Mouse (Mus musculus) layer of hippocampus, adult 9-11 months (tissue): ENCODE measurements around the gene Car3.
A peak's percentile ranks its signal among the peaks of the same experiment; 100 is the strongest.

Experiments used
- DNase-seq: peaks from one replicate; pipeline ENCODE4 v3.0.0; 2022

Car3 gene

DNA sequence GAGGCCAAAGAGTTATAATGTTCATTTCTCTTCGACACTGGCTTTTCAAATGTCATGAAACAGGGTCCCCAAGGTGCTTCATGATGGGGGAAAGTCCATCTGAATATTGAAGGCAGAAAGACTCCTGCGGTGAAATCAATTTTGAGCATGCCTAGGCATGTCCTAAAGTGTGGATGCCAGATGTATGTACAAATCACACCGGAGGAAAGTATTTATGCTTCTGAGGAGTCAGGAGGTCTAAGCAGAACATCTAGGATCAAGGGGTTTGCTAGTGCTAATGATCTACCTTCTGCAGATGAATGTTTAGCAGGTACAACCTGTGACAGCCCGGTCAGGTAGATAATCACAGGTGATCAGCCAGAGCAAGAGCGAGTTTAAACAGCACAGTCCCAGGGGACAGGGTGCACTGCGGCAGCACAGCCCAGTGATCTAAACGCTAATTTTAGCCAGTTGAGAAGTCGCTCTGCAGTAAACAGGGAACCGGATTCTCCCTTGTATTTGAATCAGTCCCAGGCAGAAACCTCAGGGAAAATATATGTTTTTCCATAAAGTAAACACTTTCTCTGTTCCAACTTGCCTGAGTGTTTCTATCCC, 13.1 kb downstream of the Car3 start:
- no peak for DNase-seq

DNA sequence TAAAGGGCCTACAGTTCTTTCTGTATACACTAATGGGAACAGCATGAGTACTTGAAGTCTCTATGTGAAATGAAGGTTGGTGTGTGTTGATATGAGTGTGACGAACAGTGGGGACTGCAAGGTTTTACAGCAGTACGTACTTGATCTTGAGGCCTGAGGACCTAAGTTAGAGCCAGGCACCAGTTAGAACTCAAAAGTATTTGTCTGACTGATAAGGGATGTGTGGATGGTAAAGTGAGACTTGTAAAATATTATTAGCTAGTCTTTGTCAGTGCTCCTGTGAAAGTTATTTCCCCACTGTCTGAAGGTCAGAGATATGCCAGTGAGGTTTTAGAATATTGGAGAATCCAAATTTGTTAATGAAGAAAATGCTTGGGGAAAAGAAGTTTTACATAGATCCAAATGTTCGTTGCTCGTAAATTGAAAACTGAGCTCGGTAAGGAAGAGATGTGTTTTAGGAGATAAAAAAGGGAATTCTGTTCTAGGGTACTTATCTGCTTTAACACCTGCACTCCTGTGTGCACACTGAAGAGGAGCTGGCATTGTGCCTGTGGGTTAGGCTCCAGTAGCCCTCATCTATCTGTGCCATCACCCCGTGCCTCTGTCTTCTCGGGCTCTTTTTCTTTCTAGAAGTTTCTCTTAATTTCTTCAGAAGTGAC, 14.1 kb downstream of the Car3 start:
- DNase-seq, result no peak

DNA sequence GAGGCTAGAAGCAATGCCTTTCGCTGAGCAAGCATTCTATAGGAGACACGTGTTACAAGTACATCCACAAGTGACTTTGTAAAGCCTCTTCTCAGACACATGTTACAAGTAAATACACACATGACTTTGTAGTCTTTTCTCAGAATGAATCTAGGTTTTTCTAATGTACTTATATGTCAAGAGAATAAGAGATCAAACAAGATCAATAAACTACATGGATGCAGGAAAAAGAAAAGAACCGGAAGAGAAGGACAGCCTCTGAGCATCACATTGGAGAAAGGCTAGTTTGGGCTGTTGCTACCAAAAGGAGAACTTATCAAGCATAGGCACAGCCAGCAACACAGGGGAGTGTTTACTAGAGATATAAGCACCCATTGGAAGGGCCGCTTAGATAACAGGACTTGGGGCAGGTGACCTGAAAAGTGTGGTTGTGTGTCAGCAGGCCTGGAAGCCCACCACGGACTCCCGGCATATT, 15.5 kb downstream of the Car3 start:
- DNase-seq, result no peak

DNA sequence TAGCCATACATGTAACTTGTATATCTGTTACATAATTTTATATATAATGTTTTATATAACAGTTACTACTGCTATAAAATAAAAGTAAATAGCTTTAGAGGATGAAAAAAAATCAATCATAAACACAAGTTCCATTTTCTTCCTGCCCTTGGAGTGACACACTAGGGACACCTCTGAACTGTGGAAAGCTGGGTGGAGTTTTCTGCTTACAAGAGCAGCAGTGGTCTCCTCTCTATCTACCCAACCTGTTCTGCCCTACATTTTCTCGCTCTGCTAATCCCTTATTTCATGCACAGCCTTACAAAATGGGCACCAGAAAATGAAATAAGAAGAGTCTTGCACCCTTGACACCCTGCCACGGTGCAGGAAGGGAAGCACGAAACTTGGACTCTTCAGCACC, 16.0 kb downstream of the Car3 start:
- DNase-seq, result no peak

DNA sequence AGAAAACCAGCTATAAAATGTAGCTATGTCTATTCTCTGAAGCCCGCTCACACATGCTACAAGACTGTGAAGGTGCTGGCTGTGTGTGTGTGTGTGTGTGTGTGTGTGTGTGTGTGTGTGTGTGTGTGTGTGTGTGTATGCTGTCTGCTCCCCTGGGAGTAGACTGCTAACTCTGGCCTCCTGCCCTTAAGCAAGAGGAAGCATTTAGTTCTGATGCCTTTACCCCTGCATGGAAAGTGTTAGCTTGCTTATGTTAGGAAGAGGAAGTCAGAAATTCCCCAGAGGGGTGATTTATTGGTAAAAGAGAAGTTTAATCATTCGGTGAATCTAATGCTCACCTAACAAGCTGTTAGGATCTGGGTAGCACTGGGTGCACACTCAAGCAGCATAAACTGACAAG, 17.0 kb downstream of the Car3 start:
- no peak for DNase-seq

DNA sequence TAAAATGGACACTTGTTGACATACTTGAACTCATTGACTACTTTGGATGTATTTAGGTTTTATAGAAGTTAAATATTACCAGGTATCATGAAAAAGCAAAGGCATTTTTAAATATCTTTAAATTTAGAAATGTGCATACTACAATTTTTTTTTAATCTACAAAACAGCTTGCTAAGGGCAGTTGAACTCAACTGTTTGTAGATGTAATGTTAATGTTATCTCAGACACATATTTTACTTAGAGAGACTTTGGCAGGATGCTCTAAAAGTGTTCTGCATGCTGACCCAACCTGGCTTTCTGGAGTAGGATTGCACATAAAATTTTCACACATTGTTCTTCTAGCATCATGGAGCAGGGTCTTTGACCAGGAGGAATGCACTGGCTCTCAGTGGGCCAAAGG, 18.7 kb downstream of the Car3 start:
- DNase-seq, result no peak

DNA sequence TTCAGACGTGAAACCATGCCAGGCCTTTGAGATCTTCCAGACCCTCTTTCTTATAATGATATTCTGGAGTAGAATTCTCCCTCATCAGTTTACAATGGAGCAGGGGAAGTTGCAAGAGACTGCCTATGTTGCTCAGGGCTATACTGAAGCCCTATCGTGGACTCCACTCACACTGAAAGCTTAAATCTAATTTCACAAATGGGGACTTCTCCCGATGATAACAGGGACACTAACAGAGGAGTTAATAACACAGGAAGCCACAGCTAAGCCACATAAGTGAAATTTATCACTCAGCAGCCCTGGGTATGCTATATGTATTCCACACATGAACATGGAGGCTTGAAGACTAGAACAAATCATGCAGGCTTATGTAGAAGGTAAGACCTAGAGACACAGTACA, 19.4 kb downstream of the Car3 start:
- no peak for DNase-seq

DNA sequence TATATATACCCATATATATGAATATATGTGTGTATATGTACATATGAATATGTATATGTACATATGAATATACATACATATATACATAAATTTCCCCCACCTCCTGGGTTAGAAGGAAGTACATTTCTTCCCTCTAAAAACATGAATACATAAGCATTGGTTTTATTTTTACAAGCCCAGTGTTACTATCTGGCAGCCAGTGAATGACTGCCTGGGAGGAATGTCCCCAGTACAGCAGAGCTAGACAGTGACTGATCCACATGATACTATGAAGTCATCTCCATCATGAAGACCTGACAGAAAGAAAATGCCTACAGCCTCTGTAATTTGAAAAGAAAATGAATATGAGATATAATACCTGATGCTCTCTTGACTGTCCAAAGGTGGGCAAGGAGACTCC, 21.5 kb downstream of the Car3 start:
- peak; percentile 40 for DNase-seq

DNA sequence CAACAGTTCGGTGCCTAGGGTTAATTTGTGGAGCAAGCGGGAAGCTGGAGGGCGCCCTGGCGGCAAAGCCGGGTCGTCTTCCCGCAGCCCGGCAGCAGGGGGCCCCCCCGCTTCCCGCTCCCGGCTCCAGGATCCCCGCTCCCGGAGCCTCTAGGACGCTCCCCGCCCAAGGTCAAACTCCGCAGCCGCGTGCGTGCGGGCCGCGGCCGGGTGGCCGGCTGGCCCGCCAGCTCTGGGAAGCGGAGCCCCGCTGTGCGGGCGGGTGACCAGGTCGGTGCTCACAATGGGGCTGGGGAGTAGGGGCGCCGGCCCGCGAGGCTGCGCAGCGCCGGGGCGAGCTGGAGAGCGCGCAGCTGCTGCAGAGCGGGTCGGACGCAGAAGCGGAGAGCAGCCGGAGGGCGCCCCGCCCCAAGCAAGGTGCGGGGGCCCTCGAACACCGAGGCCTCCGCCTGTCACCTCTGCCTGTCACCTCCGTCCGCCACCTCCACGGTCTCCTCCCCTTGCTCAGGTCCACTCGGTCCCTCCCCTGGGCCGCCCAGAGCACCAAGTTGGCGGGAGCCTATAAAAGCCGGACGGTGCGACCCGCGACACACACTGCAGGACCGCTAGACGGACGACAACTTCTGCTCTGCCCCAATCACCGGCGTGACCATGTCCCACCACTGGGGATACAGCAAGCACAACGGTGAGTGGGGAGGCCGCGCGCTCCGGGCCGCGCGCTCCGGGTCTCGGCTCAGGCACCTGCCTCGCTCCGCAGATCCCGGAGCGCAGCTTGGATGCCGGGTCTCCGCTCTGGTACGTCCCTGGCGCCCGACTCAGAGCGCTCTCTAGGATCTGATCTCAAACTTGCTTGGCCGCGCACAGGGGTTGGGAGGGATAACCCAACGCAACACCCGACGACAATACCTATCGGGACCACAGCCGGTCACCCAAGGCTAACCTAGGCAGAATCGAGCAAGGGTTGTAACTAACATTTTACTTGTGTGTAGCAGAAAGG, 23.1 kb downstream of the Car3 start, which contains the start of gene Car2:
Gene Car2, plus strand, starts transcription at position 172 of the 997 bp plus-strand sequence.
- peak; percentile 57 for DNase-seq

DNA sequence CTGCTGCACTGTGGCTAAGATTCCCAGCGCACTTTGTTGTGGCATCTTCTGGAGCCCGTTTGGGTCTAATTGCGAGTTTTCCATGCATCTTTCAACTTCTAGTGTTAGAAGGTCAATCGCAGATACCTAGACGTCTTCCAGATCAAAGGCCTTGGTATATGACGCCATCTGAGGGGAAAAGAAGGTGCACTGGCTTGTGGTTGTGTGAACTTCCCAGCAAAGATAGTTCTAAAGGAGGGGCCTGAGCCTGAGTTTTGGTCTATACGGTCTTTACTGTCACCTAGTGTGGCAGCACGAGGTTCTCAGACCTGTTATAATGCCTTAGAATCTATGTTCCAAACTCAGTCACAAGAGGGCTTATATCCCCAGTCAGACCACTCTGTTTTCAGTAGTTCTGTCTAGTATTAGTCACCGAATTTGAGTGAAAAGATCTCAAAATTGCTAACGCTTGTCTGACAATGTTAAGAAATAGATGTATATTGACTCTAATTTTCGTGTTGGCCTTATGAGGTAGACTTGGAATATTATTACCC, 23.9 kb downstream of the Car3 start:
- no peak for DNase-seq

DNA sequence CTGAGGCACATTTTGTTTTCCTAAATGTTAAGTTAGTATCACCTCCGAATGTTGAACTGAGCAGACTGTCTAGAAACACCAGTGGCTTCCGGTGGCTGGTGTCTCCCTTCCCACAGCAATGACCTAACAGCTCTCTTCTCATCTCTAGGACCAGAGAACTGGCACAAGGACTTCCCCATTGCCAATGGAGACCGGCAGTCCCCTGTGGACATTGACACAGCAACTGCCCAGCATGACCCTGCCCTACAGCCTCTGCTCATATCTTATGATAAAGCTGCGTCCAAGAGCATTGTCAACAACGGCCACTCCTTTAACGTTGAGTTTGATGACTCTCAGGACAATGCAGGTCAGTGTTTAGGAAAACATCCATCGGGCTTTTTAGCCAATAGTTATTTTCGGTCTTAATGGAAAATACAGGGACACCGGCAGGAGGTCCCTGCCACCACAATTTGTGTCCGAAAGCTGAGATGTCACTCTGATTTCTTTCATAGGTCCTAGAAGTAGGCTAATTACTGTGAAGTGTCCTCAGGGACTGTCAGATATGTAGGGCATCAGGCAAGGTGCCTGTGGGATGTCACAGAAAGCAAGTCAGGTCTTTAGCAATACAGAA, 24.5 kb downstream of the Car3 start:
- DNase-seq, result peak; percentile 18

DNA sequence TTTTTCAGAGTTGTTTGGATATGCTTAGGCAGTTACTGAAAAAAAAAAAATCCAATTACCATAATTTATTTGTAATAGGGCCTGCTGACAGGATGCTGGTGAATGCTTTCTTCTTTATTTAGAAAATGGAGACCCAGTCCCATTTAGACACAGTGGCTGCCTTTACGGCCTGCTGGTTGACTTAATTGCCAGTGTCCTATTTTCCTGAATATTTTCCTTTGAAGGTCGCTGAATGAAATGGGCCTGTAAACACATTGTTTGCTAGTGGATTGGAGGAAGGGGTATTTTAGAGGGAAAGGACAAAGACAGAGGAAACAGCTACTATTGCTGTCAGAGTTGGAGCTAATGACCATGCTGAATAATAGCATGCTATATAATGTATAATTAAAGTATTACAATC, 25.2 kb downstream of the Car3 start:
- no peak for DNase-seq

DNA sequence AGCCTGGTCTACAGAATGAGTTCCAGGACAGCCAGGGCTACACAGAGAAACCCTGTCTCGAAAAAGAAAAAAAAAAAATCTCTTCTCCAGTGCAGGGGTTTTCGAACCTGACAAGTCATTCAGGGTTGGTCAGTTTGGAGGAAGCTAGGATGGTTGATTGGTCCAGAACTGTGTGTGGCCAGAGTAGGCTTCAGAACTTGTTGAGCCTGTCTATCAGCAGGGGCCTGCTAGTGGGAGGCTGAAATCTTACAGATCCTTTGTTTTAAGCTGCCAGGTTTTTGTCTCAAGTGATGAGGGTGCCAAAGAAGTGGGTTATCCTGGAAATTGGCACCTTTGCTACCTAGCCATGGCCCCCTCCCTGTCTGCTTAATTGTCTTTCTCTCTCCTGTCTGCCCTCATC, 25.8 kb downstream of the Car3 start:
- DNase-seq, result no peak

DNA sequence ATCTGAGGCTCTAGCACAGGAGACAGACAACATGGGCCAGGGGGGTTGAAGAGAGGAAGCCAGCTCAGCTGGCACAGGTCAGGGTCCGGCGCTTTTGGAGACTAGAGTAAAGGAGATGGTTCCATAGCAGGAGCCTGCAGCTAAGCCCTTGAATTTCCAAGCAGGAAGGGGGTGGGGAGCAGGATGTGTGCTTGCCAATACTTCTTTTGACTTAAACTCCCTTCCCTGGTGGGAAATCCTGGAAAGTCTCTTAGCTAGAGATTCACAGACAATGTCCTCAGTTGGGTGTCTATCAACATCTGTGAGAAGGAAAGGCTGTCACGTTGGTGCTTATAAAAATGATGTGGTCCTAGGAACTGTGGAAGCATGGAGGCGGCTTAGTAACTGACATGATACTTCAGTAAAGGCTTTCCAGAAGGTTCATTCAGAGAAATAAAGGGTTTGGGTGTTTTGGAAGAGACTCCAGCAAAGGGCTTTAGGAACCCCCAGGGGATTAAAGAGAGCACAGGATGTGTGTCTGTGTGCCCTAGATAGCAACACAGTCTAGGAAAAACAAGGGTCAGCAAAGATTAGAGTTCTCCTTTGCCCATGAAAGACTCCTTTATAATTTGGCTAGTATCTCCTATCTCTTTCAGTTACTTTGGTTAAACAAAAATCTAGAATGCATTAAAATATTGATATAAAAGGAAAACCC, 26.6 kb downstream of the Car3 start:
- no peak for DNase-seq

DNA sequence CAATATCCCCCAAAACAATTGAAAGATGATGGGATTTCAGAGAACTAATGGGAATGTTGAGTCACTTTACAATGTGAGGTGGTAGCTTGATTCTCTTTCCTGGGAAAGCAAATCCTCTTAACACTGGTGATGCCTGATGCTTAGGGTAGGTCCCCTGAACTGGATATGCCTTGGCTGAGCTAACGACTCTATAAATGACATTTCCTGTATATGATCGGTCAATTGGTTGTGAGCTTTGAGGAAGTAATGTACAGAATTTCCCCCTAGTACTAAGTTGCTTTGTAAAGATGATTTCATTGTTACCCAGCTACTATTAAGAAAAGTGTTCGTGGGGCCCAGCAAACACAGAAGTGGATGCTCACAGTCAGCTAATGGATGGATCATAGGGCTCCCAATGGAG, 29.7 kb downstream of the Car3 start:
- no peak for DNase-seq

DNA sequence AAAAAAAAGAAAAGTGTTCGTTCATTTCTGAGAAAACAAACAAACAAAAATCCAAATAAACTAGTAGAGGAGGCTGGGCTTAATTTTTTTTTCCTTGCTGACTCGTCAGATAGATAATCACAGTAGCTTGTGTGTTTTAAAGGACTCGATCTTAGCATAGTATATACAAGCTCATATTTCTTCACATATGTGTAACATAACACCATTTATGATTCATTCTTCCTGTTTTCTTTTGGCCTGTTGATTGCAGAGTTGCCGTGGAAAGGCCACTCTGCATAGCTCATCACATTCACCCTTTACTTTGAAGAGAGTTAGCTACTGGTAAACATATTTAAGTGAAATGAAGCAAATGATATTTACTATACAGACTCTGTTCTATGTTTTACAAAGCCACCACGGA, 30.4 kb downstream of the Car3 start:
- no peak for DNase-seq

DNA sequence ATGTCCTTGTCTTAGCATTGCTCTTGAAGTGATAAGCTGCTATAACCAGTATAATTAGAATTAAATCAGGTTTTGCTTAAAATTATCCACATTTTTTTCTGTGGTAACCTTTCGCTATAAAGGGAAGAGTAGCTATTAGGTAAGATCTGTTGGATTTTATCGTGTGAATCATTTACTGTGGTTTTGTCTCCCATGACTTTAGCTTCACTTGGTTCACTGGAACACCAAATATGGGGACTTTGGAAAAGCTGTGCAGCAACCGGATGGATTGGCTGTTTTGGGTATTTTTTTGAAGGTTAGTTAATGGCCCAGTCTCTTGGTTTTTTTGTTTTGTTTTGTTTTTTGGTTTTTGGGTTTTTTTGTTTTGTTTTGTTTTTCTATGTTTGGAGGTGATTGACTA, 32.0 kb downstream of the Car3 start:
- no peak for DNase-seq

DNA sequence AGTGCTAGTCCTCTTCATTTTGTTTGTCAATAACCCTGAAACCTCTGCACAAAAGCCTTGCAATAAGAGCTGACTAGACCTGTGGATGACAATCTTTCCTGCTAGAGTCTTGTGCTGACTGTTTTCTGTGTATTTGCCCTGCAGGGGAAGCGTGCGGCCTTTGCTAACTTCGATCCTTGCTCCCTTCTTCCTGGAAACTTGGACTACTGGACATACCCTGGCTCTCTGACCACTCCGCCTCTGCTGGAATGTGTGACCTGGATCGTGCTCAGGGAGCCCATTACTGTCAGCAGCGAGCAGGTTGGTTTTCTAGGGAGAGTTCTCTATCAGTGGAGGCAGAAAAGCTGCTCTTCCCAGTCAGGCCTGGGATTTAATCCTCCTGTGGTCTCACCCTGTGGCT, 34.5 kb downstream of the Car3 start:
- no peak for DNase-seq

DNA sequence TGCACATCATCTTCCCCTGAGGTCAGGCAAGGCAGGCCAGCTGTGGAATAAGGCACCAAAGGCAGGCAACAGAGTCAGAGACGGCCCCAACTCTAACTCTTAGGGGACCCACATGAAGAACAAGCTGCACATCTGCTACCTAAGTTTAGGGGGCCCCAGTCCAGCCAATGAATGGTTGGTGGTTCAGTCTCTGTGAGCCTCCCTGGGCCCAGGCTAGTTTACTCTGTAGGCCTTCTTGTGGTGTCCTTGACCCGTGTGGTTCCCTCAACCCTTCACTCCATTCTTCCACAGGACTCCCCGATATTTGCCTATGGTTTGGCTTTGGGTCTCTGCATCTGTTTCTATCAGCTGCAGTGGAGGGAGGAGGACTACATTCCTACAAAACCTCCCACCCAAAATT, 40.1 kb downstream of the Car3 start:
- DNase-seq, result no peak

DNA sequence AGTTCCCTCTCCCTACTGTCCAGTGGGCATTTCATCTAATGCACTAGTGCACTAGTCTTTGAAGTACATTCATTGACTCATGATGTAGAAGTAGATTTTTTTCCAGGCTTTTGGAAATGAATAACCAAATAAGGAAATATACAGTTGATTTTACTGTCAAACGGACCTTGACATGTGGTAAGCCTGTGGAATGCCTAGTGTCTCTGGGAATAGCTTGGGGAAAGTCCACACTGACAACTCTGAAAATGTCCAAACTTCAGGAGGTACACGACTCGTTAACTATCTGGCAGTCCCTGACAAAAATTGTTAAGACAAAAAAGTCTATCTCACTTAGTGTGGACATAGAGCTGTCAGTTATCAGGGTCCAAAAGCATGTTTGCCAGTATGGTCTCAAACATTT, 40.9 kb downstream of the Car3 start:
- DNase-seq, result no peak

DNA sequence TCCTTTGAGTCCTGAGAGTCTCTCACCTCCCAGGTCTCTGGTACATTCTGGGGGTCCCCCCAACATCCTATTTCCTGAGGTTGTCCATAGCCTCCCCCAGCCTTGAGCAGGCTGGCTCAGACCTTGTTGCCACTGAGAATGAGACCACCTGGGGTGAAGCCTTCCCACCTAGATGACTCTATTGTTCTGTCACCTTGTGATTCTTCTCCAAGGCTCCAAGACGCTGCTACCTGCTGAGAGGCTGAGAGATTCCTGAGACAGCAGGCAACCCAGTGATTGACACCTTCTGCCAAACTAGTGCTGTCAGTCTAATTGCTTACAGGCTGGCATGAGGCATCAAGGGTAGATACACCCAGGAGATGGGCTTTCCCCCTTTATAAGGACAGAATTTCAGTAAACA, 44.0 kb downstream of the Car3 start:
- no peak for DNase-seq

DNA sequence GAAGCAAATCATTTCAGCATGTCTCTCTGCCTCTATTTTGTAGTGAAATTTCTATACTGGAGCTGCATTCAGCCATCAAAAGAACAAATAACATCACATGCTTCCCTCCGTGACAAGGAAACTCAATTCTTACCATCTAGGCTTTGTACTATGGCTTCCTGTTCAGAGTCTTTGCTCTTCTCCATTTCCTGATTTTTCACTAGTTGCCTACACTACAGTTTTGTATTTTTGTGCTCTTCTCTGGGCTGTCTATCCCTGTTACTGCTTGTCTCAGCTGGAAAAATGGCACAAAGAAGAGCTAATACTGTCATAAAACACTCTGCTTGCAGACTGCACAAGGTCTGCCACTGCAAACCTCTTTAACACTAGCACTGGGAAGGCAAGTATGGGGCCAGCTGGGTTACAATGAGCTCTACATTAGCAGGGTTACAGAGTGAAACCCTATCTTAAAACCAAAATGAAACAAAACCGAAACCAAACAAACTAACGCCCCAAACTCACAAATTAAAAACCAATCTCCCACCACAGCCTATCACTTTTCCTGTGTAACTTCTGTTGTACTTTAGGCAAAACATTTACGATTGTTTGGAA, 48.8 kb downstream of the Car3 start:
- no peak for DNase-seq
